22 mouse cellular contexts compared by ENCODE assay signal in genomic region chr13:47365776-47366175, GRCm38 (mm10).
A peak's percentile ranks its signal among the peaks of the same experiment; 100 is the strongest.
DNase-seq lines count a peak whose midpoint lies in the region; ATAC-seq and TF ChIP-seq lines count a peak whose summit lies in the region.
"Had no signal": no experiment of that assay in that cellular context is flagged by ENCODE, and none has a peak within 500 bp of the region (broad histone marks: within the 10 kb centered on the region; RNA-seq: fewer than 3 reads in every experiment).

No protein-coding gene starts in this region.

- no peak overlapping the region for H3K4me3 ChIP-seq in hindbrain, postnatal 0 days (ENCODE audit: low read length)
- no peak overlapping the region for H3K4me3 ChIP-seq in hindbrain, embryonic 16.5 days (ENCODE audit: low read length)
- H3K4me3 ChIP-seq in testis, adult 2 months (ENCODE audit: control insufficient read depth, low read depth, low read length), result peak overlapping the region; percentile 79
- H3K4me3 ChIP-seq: embryonic facial prominence, embryonic 13.5 days; heart, embryonic 15.5 days; hindbrain, embryonic 15.5 days; liver, embryonic 12.5 days; neural tube, embryonic 13.5 days had no signal

- H3K36me3 ChIP-seq in hindbrain, postnatal 0 days (ENCODE audit: insufficient read depth, low read length), result no peaks in the 10 kb centered on the region
- H3K36me3 ChIP-seq in hindbrain, embryonic 16.5 days (ENCODE audit: control insufficient read depth, insufficient read depth, low read length), result no peaks in the 10 kb centered on the region
- H3K36me3 ChIP-seq in testis, adult 2 months (ENCODE audit: control insufficient read depth, insufficient read depth, low read length), result no peaks in the 10 kb centered on the region
- H3K36me3 ChIP-seq: embryonic facial prominence, embryonic 13.5 days; G1E; heart, embryonic 15.5 days; hindbrain, embryonic 15.5 days; liver, embryonic 12.5 days; neural tube, embryonic 13.5 days had no signal

- H3K9ac ChIP-seq in hindbrain, postnatal 0 days (replicated peaks; ENCODE audit: low read length), result no peak overlapping the region
- H3K9ac ChIP-seq in hindbrain, embryonic 16.5 days (ENCODE audit: low read depth, low read length), result no peak overlapping the region
- H3K9ac ChIP-seq: embryonic facial prominence, embryonic 13.5 days; heart, embryonic 15.5 days; hindbrain, embryonic 15.5 days; liver, embryonic 12.5 days; neural tube, embryonic 13.5 days had no signal

- H3K27me3 ChIP-seq in hindbrain, postnatal 0 days (ENCODE audit: insufficient read depth, low read length), result no peaks in the 10 kb centered on the region
- H3K27me3 ChIP-seq in hindbrain, embryonic 16.5 days (replicated peaks; ENCODE audit: control insufficient read depth, insufficient read depth, low read length), result no peaks in the 10 kb centered on the region
- H3K27me3 ChIP-seq in testis, adult 2 months (ENCODE audit: control insufficient read depth, insufficient read depth, low read length), result no peaks in the 10 kb centered on the region
- H3K27me3 ChIP-seq: embryonic facial prominence, embryonic 13.5 days; heart, embryonic 15.5 days; hindbrain, embryonic 15.5 days; liver, embryonic 12.5 days; neural tube, embryonic 13.5 days had no signal

- no peak for TF ChIP-seq CTCF in hindbrain, postnatal 0 days (IDR thresholded peaks at IDR 0.05; ENCODE audit: low read depth)
- TF ChIP-seq CTCF in testis, adult 2 months (IDR thresholded peaks at IDR 0.05; ENCODE audit: control insufficient read depth, insufficient read depth, insufficient replicate concordance, low read depth, low read length), result no peak

- no peak overlapping the region for H3K27ac ChIP-seq in hindbrain, postnatal 0 days
- no peak overlapping the region for H3K27ac ChIP-seq in hindbrain, embryonic 16.5 days (ENCODE audit: low read depth, low read length)
- peak overlapping the region; percentile 50; the same call in 1 of the 2 replicates for H3K27ac ChIP-seq in testis, adult 2 months (ENCODE audit: control insufficient read depth, insufficient read depth, low read depth, low read length)
- H3K27ac ChIP-seq: embryonic facial prominence, embryonic 13.5 days; heart, embryonic 15.5 days; hindbrain, embryonic 15.5 days; liver, embryonic 12.5 days; neural tube, embryonic 13.5 days had no signal

- no peak for TF ChIP-seq POLR2A in testis, adult 2 months (IDR thresholded peaks at IDR 0.05; ENCODE audit: control insufficient read depth, low read depth, low read length)

- peak; percentile 29 for DNase-seq in hindbrain, postnatal 0 days (ENCODE audit: low spot score)
- DNase-seq in testis, postnatal 10 days (ENCODE audit: low spot score), result no peak
- peak; percentile 34 for DNase-seq in embryo, embryonic 10.5 days (ENCODE audit: low spot score)
- DNase-seq in yolk sac, embryonic 10.5 days (ENCODE audit: low spot score), result peak; percentile 4
- DNase-seq in urinary bladder, postnatal 14 days (ENCODE audit: low spot score), result no peak
- no peak for DNase-seq in cerebellum, postnatal 25 days
- DNase-seq: adrenal gland, postnatal 36 days; B cell, adult 2 months; gastrocnemius, postnatal 10 days; heart, adult 18-20 months; kidney, adult 11 months; kidney, postnatal 10 days; right cerebral cortex, postnatal 25 days; thymus, adult 2 months had no signal

- no peak for ATAC-seq in hindbrain, postnatal 0 days
- ATAC-seq in hindbrain, embryonic 16.5 days, result no peak
- ATAC-seq: liver, embryonic 12.5 days had no signal

- no peak overlapping the region for H3K4me2 ChIP-seq in hindbrain, postnatal 0 days (ENCODE audit: low read depth, low read length)
- H3K4me2 ChIP-seq in hindbrain, embryonic 16.5 days (ENCODE audit: low read length), result no peak overlapping the region
- H3K4me2 ChIP-seq: embryonic facial prominence, embryonic 13.5 days; heart, embryonic 15.5 days; hindbrain, embryonic 15.5 days; liver, embryonic 12.5 days; neural tube, embryonic 13.5 days had no signal

- H3K4me1 ChIP-seq in hindbrain, postnatal 0 days (ENCODE audit: insufficient read depth, low read length), result peaks cover 8% of the 10 kb centered on the region; the same call in 1 of the 2 replicates
- H3K4me1 ChIP-seq in hindbrain, embryonic 16.5 days (ENCODE audit: control insufficient read depth, insufficient read depth, low read depth, low read length), result peaks cover 3% of the 10 kb centered on the region
- H3K4me1 ChIP-seq in testis, adult 2 months (ENCODE audit: control insufficient read depth, insufficient read depth, low read length), result no peaks in the 10 kb centered on the region; the same call in 1 of the 2 replicates
- H3K4me1 ChIP-seq: heart, embryonic 15.5 days; liver, embryonic 12.5 days had no signal

- 88% methylated on average over 7 of the region's 7 CpGs for WGBS in hindbrain, postnatal 0 days
- 74% methylated on average over 7 of the region's 7 CpGs for WGBS in hindbrain, embryonic 16.5 days

- H3K9me3 ChIP-seq in hindbrain, postnatal 0 days (ENCODE audit: low read length), result no peaks in the 10 kb centered on the region
- H3K9me3 ChIP-seq in hindbrain, embryonic 16.5 days (ENCODE audit: control insufficient read depth, low read length), result no peaks in the 10 kb centered on the region
- H3K9me3 ChIP-seq: embryonic facial prominence, embryonic 13.5 days; G1E; heart, embryonic 15.5 days; hindbrain, embryonic 15.5 days; liver, embryonic 12.5 days; neural tube, embryonic 13.5 days had no signal

Comparison
In these comparisons a context has a peak if more than half of its experiments do, and no peak if none do; other contexts are left out.
1. DNase-seq: peak in hindbrain, postnatal 0 days (single experiment), embryo, embryonic 10.5 days (single experiment) and yolk sac, embryonic 10.5 days (single experiment); none in testis, postnatal 10 days (single experiment), urinary bladder, postnatal 14 days (single experiment) and cerebellum, postnatal 25 days (0 of 2).